Mouse (Mus musculus) lung, adult 2 months (tissue): ENCODE measurements at regions not wholly inside any gene's neighbourhood (a gene's known extent, or its start where the extent isn't known, plus 50 kb on each side); places are given as distances from the start of the nearest gene placed in this dataset.

Experiments
- DNase-seq: peaks from one replicate; pipeline ENCODE4 v3.0.0; 2022
- H3K4me1 ChIP-seq: fragments of 200-500 bp; 2 replicates; pipeline ENCODE4 v1.6.1; 2011; ENCODE audit warnings: low read length; ENCODE audit not compliant: control insufficient read depth, insufficient read depth
- H3K4me3 ChIP-seq: fragments of 200-500 bp; replicated peaks from 2 replicates; pipeline ENCODE3; 2011; ENCODE audit warnings: low read depth, mild to moderate bottlenecking, control low read depth, low read length; ENCODE audit errors: extremely low read depth
- CTCF ChIP-seq: fragments of 200-500 bp; IDR thresholded peaks from 2 replicates; pipeline ENCODE4 v1.5.1; 2011; ENCODE audit warnings: mild to moderate bottlenecking, low read length, control low read depth; ENCODE audit not compliant: insufficient read depth
- POLR2A ChIP-seq: fragments of 200-500 bp; IDR thresholded peaks from 2 replicates; pipeline ENCODE4 v1.6.1; 2011; ENCODE audit warnings: low read depth, mild to moderate bottlenecking, control low read depth, low read length, borderline replicate concordance; ENCODE audit errors: extremely low read depth
- WGBS: fragments of 180-500 bp; shearing (Covaris S2); methylation state at CpG from one replicate; pipeline ENCODE4 v1.1.7; 2018; 5-methylcytosine and 5-hydroxymethylcytosine counted together

- 54% methylated on average over 6 of the region's 6 CpGs for WGBS
- Histone ChIP-seq H3K4me3 (no peak overlapping the region), H3K4me1 (no peaks in the 10 kb centered on the region)
- DNase-seq: no peak
- TF ChIP-seq CTCF (no peak), POLR2A (no peak)
Measured at GRCm38 (mm10) chr15:97620261-97620660, 85.4 kb downstream of the Rpap3 start.

- Histone ChIP-seq H3K4me3 (no peak overlapping the region), H3K4me1 (no peaks in the 10 kb centered on the region)
- DNase-seq: no peak
- no peak for TF ChIP-seq POLR2A
- no peak for TF ChIP-seq CTCF
- 81% methylated on average over 7 of the region's 7 CpGs for WGBS
Measured at GRCm38 (mm10) chr15:97619764-97620163, 85.9 kb downstream of the Rpap3 start.

GRCm38 (mm10) chr15:97612325-97612724 is 93.3 kb downstream of the Rpap3 start:
- no peak for DNase-seq
- TF ChIP-seq POLR2A: no peak
- TF ChIP-seq CTCF: peak; percentile 16; the same call in 1 of the 2 replicates
- Histone ChIP-seq H3K4me1 (no peaks in the 10 kb centered on the region), H3K4me3 (no peak overlapping the region)
- 61% methylated on average over 2 of the region's 2 CpGs for WGBS

DNA sequence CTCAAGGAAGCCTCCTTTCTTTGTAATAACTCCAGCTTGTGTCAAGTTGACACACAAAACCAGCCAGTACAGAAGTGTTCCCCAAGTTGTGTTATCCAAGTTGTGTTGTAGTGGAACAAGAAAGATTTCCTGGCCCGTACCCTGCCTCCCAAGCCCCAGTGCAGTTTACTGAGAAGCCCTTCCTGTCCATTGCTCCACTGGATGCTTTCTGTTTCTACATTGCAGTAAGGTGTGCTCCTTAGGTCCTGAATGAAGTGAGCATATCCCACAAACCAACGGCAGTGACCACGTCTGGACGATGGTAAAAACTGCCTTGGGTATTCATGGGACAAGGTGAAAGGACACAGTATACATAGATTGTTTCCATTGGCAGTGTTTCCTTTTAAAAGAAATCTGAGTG is 94.9 kb downstream of the Rpap3 start:
- Histone ChIP-seq H3K4me1 (no peaks in the 10 kb centered on the region), H3K4me3 (no peak overlapping the region)
- no peak for DNase-seq
- WGBS: 92% methylated on average over 4 of the region's 4 CpGs
- TF ChIP-seq CTCF: no peak
- TF ChIP-seq POLR2A: no peak

DNA sequence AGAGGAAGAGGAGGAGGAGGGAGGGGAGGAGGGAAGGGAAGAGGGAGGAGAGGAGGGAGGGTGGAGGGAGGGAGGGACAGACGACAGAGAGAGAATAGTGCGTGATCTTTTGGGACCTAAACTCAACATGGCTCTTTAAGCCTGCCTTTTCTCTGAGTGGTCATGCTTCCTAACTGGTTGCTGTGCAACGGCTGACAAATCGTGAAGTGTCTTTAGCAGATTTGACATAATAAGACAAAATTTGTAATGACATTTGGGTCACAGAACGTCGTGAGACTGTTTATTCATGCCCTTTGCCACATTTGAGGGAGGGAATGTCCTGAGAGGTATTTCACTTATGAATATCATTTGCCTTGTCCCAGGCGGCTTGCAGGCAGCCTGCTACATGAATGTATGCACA is 96.1 kb downstream of the Rpap3 start:
- no peak overlapping the region for H3K4me3 ChIP-seq
- 62% methylated on average over 7 of the region's 7 CpGs for WGBS
- TF ChIP-seq CTCF (no peak), POLR2A (no peak)
- no peak for DNase-seq
- H3K4me1 ChIP-seq: no peaks in the 10 kb centered on the region

DNA sequence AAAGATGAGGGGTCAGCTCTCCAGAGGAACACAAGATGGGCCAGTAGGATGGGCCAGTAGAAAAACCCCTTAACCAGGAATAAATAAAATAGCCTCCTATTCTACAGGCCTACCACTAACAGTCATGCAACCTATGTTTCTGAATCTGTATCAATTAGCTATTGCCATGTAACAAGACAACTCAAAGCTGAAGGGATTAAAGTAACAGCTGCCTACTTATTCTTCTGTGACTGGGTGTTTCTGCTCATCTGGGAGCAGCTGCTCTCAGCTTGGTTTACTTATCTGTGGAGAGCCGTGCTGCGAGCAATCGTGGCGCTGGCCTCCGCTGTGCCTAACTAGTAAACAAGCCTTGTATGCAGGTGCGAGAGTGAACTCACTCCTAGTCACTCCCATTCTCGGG is 97.0 kb downstream of the Rpap3 start:
- Histone ChIP-seq H3K4me3 (no peak overlapping the region), H3K4me1 (no peaks in the 10 kb centered on the region)
- TF ChIP-seq POLR2A: no peak
- no peak for TF ChIP-seq CTCF
- no peak for DNase-seq
- WGBS: 88% methylated on average over 7 of the region's 7 CpGs

GRCm38 (mm10) chr15:97607617-97608206 is 97.9 kb downstream of the Rpap3 start:
- Histone ChIP-seq H3K4me1 (no peaks in the 10 kb centered on the region), H3K4me3 (no peak overlapping the region)
- 80% methylated on average over 15 of the region's 15 CpGs for WGBS
- TF ChIP-seq POLR2A (no peak), CTCF (no peak)
- no peak for DNase-seq

GRCm38 (mm10) chr15:97606630-97607381 is 98.8 kb downstream of the Rpap3 start:
- 15% methylated on average over 25 of the region's 25 CpGs for WGBS
- Histone ChIP-seq H3K4me1 (no peaks in the 10 kb centered on the region), H3K4me3 (no peak overlapping the region)
- TF ChIP-seq CTCF (no peak), POLR2A (no peak)
- DNase-seq: peak; percentile 18

GRCm38 (mm10) chr15:97606232-97606629 is 99.4 kb downstream of the Rpap3 start:
- DNase-seq: no peak
- Histone ChIP-seq H3K4me3 (no peak overlapping the region), H3K4me1 (no peaks in the 10 kb centered on the region)
- TF ChIP-seq POLR2A (no peak), CTCF (no peak)
- 51% methylated on average over 6 of the region's 6 CpGs for WGBS

DNA sequence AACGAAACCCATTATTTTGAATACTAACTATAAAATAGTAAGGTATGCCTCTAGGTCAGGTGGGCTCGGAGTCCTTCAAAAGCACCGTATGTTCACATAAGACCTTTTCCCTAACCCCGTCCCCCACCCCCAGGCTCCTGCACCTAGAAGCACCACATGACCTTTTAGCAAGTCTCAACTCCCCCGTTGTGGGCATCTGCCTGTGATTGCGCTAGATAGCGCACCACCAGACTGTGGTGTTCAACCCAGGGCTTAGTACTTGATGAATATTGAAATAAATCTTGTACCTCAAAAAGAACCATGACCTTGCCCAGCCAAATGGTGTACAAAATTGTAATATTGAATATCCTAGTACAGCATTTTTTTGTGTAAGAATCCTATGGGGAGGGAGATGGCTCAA is 99.8 kb downstream of the Rpap3 start:
- no peak overlapping the region for H3K4me3 ChIP-seq
- WGBS: 88% methylated on average over 7 of the region's 7 CpGs
- TF ChIP-seq CTCF: no peak
- TF ChIP-seq POLR2A: no peak
- DNase-seq: no peak
- H3K4me1 ChIP-seq: no peaks in the 10 kb centered on the region

- WGBS: 46% methylated on average over 6 of the region's 6 CpGs
Measured at GRCm38 (mm10) chr15:97603492-97603891, 102.1 kb downstream of the Rpap3 start.

More at GRCm38 (mm10) chr15:97603492-97603891, 102.1 kb downstream of the Rpap3 start:
- Histone ChIP-seq H3K4me3 (no peak overlapping the region), H3K4me1 (no peaks in the 10 kb centered on the region)
- no peak for DNase-seq
- TF ChIP-seq CTCF: 0 out of 2 replicates have a peak, but pooled peaks have one; percentile 1
- TF ChIP-seq POLR2A: no peak
